Mouse (Mus musculus) myocyte (in vitro differentiated cells): ENCODE data around the gene Gltp.

Experiments
- CEBPB ChIP-seq: IDR thresholded peaks from 2 replicates; pipeline ENCODE4 v1.6.1; 2011; ENCODE audit warnings: mild to moderate bottlenecking, moderate library complexity; ENCODE audit not compliant: poor library complexity, insufficient read depth, severe bottlenecking
- MYOD1 ChIP-seq, 3 experiments: IDR thresholded peaks; one replicate each; pipeline ENCODE4 v1.6.1; 2011; ENCODE audit warnings: control low read depth in 2 of 3, low read depth in 2 of 3, mild to moderate bottlenecking in 2 of 3, moderate library complexity in 1 of 3; ENCODE audit not compliant: insufficient read length in 2 of 3, control insufficient read depth in 1 of 3
- POLR2A ChIP-seq: IDR thresholded peaks from one replicate; pipeline ENCODE4 v1.6.1; 2011; ENCODE audit warnings: low read depth, mild to moderate bottlenecking, control low read depth, moderate library complexity; ENCODE audit not compliant: insufficient read length
- REST ChIP-seq: IDR thresholded peaks from one replicate; pipeline ENCODE4 v1.6.1; 2011; ENCODE audit warnings: mild to moderate bottlenecking, control low read depth, moderate library complexity; ENCODE audit not compliant: insufficient read depth, insufficient read length
- TCF12 ChIP-seq: IDR thresholded peaks from one replicate; pipeline ENCODE4 v1.6.1; 2011; ENCODE audit warnings: mild to moderate bottlenecking, control low read depth; ENCODE audit not compliant: poor library complexity, insufficient read depth, severe bottlenecking

- TF ChIP-seq REST (no peak), POLR2A (no peak), MYOD1 (IDR thresholded peaks at IDR 0.05; ENCODE audit: control insufficient read depth in 1 of 3, insufficient read length in 2 of 3, low read depth in 2 of 3) (no peak), TCF12 (no peak), CEBPB (no peak)
Observed at GRCm38 (mm10) chr5:114717292-114717691, 26.5 kb upstream of the Gltp start.
